Mouse (Mus musculus): ENCODE measurements around the gene 1700013F07Rik.
"Not testable (repeated sequence)": the region's sequence is repeated elsewhere in the genome, so short reads cannot be mapped to it uniquely, and the experiment has no call there.

Gene 1700013F07Rik

GRCm38 (mm10) chr3:108554111-108554561 is 20.2 kb downstream of the 1700013F07Rik start:
- DNase-seq: no peak

- peak; percentile 96 for DNase-seq
Measured at GRCm38 (mm10) chr3:108554587-108555312, 20.8 kb downstream of the 1700013F07Rik start.

GRCm38 (mm10) chr3:108557888-108558287 is 23.9 kb downstream of the 1700013F07Rik start:
- no peak for DNase-seq

- peak; percentile 97 for DNase-seq
Measured at GRCm38 (mm10) chr3:108562133-108562730, 28.3 kb downstream of the 1700013F07Rik start, which contains the start of gene Tmem167b. TSS of gene Tmem167b (minus strand) at chr3:108562466.

- no peak for DNase-seq
Measured at GRCm38 (mm10) chr3:108562777-108563271, 28.9 kb downstream of the 1700013F07Rik start.

GRCm38 (mm10) chr3:108563309-108563708 is 29.4 kb downstream of the 1700013F07Rik start:
- DNase-seq: peak; percentile 79

GRCm38 (mm10) chr3:108567990-108568877 is 34.3 kb downstream of the 1700013F07Rik start:
- DNase-seq: peak; percentile 71

GRCm38 (mm10) chr3:108569636-108570035 is 35.7 kb downstream of the 1700013F07Rik start:
- DNase-seq: not testable (repeated sequence)

- no peak for DNase-seq
Measured at GRCm38 (mm10) chr3:108570813-108571212, 36.9 kb downstream of the 1700013F07Rik start.

GRCm38 (mm10) chr3:108571443-108572294 is 37.7 kb downstream of the 1700013F07Rik start, which contains the start of gene Taf13:
TSS of gene Taf13 (plus strand) at chr3:108571698.
- DNase-seq: peak; percentile 97

GRCm38 (mm10) chr3:108572309-108573010 is 38.5 kb downstream of the 1700013F07Rik start:
- no peak for DNase-seq

GRCm38 (mm10) chr3:108574018-108574417 is 40.1 kb downstream of the 1700013F07Rik start:
- DNase-seq: no peak

- DNase-seq: no peak
Measured at GRCm38 (mm10) chr3:108584580-108584979, 50.6 kb downstream of the 1700013F07Rik start.

- DNase-seq: no peak
Measured at GRCm38 (mm10) chr3:108588446-108588845, 54.5 kb downstream of the 1700013F07Rik start.

- DNase-seq: peak; percentile 97
Measured at GRCm38 (mm10) chr3:108590786-108591529, 57.0 kb downstream of the 1700013F07Rik start, which contains the start of gene Wdr47. TSS of gene Wdr47 (plus strand) at chr3:108591279.

- DNase-seq: no peak
Measured at GRCm38 (mm10) chr3:108591530-108592522, 57.9 kb downstream of the 1700013F07Rik start.

Data from layer of hippocampus, adult 9-11 months (tissue).